Mouse (Mus musculus) kidney, postnatal 25 days (tissue): ENCODE data around the gene Vmn2r102.

Experiments
- DNase-seq, 2 experiments: peaks; one replicate each; pipeline ENCODE4 v3.0.0; 2021; ENCODE audit warnings: mixed read lengths in 2 of 2

Gene Vmn2r102

GRCm38 (mm10) chr17:19660028-19660427 lies at the start of gene Vmn2r102:
Vmn2r102 (plus strand) TSS chr17:19660328.
- no peak for DNase-seq

DNA sequence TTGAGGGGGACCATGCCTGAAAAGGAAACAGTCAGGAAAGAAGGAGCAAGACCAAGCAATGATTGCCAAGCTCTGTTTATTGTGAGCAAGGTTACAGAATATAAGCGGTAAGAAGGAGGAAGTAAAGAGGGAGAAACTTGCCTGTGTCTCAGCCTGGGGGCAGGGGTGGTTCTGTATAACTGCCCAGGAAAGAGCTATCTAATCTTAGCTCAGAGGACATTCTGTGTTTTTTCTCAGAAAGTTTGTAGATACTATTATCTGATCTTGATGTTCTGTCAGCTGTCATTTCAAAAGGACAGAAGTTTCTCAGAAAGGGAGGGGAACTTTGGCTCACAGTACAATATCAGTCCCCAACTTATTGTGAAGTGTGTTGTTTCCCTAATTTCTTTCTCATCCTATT lies 30.8 kb upstream of the Vmn2r102 start:
- no peak for DNase-seq

- DNase-seq = no peak
These were observed 1.7 kb upstream of the Vmn2r102 start for GRCm38 (mm10) chr17:19658447-19658846.

GRCm38 (mm10) chr17:19692062-19692461 lies 31.9 kb downstream of the Vmn2r102 start:
- DNase-seq = no peak
